Mouse (Mus musculus) neural tube, embryonic 14.5 days (tissue): ENCODE measurements around the gene Lrrc36. TPM values are rescaled to one million over a fixed set of nuclear protein-coding genes. Genes with fewer than 3 reads are reported as not detected.

ENCODE experiments used
- ATAC-seq: fragments of 200-750 bp; cut with Nextera tagmentation; 2 replicates; pipeline ENCODE4 v1.8.0; 2017; ENCODE audit warnings: low read depth, mild to moderate bottlenecking, moderate TSS enrichment, moderate library complexity
- H3K27ac ChIP-seq: fragments of 300-500 bp; sonication (generic); 2 replicates; pipeline ENCODE4 v1.5.1; 2014; ENCODE audit warnings: low read depth, mild to moderate bottlenecking, control low read depth, low read length, moderate library complexity, mixed read lengths
- H3K27me3 ChIP-seq: fragments of 300-500 bp; sonication (generic); 2 replicates; pipeline ENCODE4 v1.6.1; 2014; ENCODE audit warnings: low read length; ENCODE audit not compliant: control insufficient read depth, insufficient read depth
- H3K36me3 ChIP-seq: fragments of 300-500 bp; sonication (generic); 2 replicates; pipeline ENCODE4 v1.6.1; 2014; ENCODE audit warnings: low read length, mixed read lengths; ENCODE audit not compliant: control insufficient read depth, insufficient read depth
- H3K4me1 ChIP-seq: fragments of 300-500 bp; sonication (generic); 2 replicates; pipeline ENCODE4 v1.6.1; 2014; ENCODE audit warnings: low read length; ENCODE audit not compliant: control insufficient read depth, insufficient read depth
- H3K4me2 ChIP-seq: fragments of 300-500 bp; sonication (generic); 2 replicates; pipeline ENCODE4 v1.6.1; 2014; ENCODE audit warnings: mild to moderate bottlenecking, low read depth, low read length, control low read depth
- H3K4me3 ChIP-seq: fragments of 300-500 bp; sonication (generic); 2 replicates; pipeline ENCODE4 v1.5.1; 2014; ENCODE audit warnings: low read depth, low read length, control low read depth, mixed read lengths
- H3K9ac ChIP-seq: fragments of 300-500 bp; sonication (generic); replicated peaks from 2 replicates; pipeline ENCODE4 v1.6.1; 2014; ENCODE audit warnings: low read depth, mild to moderate bottlenecking, control low read depth, low read length, mixed read lengths
- H3K9me3 ChIP-seq: fragments of 300-500 bp; sonication (generic); 2 replicates; pipeline ENCODE4 v1.6.1; 2016; ENCODE audit warnings: low read length; ENCODE audit not compliant: control insufficient read depth
- WGBS: fragments of 180-500 bp; shearing (Covaris S2); extraction: QIAGEN DNeasy Blood & Tissue Kit; methylation state at CpG from one replicate; pipeline ENCODE4 v1.1.7; 2014; 5-methylcytosine and 5-hydroxymethylcytosine counted together
- polyA plus RNA-seq: library from polyadenylated mRNA; unstranded; fragments of >200 nt; fragmentation: Nextera tagmentation; extraction: Ambion mirVana; gene quantifications from 2 replicates; pipeline ENCODE4 v1.2.1, GENCODE M21; 2014

The Lrrc36 gene
- polyA plus RNA-seq, 1 experiment from 2014 or later = 0.16 TPM

GRCm38 (mm10) chr8:105409947-105410346 is 3.4 kb upstream of the Lrrc36 start:
- ATAC-seq = no peak

DNA sequence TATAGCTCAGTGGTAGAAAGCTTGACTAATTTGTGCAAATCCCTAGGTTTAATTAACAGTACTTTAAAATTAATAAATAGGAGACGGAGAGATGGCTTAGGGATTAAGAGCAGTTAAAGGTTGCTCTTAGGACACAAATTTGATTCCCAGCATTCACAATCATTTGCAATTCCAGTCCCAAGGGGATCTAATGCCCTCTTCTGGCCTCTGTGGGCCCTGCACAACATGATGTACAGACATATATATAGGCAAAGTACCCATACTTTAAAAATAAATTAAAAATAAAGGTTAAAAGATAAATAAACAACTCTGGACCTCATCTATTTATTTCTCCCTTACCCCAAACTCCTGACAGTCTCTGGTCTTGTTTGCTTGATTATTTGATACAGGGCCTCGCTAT is 5.6 kb downstream of the Lrrc36 start:
- Histone ChIP-seq H3K9ac (no peak overlapping the region), H3K4me2 (no peak overlapping the region), H3K27ac (no peak overlapping the region), H3K27me3 (no peaks in the 10 kb centered on the region), H3K36me3 (no peaks in the 10 kb centered on the region), H3K4me1 (no peaks in the 10 kb centered on the region), H3K4me3 (no peak overlapping the region), H3K9me3 (no peaks in the 10 kb centered on the region)
- WGBS = 86% methylated on average over 2 of the region's 2 CpGs
- no peak for ATAC-seq

More at GRCm38 (mm10) chr8:105409947-105410346, 3.4 kb upstream of the Lrrc36 start:
- H3K27ac ChIP-seq = no peak overlapping the region
- no peak overlapping the region for H3K4me3 ChIP-seq
- no peak overlapping the region for H3K4me2 ChIP-seq
- H3K4me1 ChIP-seq = 0 out of 2 replicates have a peak, but pooled peaks cover 3% of the 10 kb centered on the region
- no peaks in the 10 kb centered on the region for H3K9me3 ChIP-seq
- H3K36me3 ChIP-seq = no peaks in the 10 kb centered on the region
- no peak overlapping the region for H3K9ac ChIP-seq
- 0 out of 2 replicates have a peak, but pooled peaks cover 4% of the 10 kb centered on the region for H3K27me3 ChIP-seq
- WGBS = 97% methylated on average over 6 of the region's 6 CpGs

DNA sequence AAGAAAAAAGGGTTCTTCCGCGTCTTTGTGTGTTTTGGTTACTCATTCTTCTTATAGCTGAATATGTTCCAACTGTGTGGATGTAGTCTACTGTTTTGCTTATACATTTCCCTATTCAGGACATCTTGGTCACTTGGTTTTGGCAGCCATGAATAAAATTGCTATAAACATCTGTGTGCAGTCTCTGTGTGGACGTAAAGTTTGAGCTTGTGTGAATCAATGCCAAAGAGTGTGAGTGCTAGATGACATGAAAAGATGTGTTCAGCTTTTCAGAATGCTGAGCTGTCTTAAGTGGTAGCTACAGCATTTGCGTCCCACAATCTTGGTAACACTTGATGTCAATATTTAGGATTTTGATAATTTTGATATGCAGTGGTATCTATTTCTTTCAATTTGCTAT is 6.4 kb downstream of the Lrrc36 start:
- no peaks in the 10 kb centered on the region for H3K4me1 ChIP-seq
- H3K27ac ChIP-seq = no peak overlapping the region
- H3K36me3 ChIP-seq = no peaks in the 10 kb centered on the region
- no peak overlapping the region for H3K4me3 ChIP-seq
- no peaks in the 10 kb centered on the region for H3K27me3 ChIP-seq
- no peak overlapping the region for H3K4me2 ChIP-seq
- no peaks in the 10 kb centered on the region for H3K9me3 ChIP-seq
- WGBS = 97% methylated on average over 4 of the region's 4 CpGs
- no peak for ATAC-seq
- no peak overlapping the region for H3K9ac ChIP-seq

GRCm38 (mm10) chr8:105422006-105422405 is 8.6 kb downstream of the Lrrc36 start:
- Histone ChIP-seq H3K9me3 (no peaks in the 10 kb centered on the region), H3K4me1 (no peaks in the 10 kb centered on the region), H3K27ac (no peak overlapping the region), H3K27me3 (no peaks in the 10 kb centered on the region), H3K36me3 (no peaks in the 10 kb centered on the region), H3K9ac (no peak overlapping the region), H3K4me2 (no peak overlapping the region), H3K4me3 (no peak overlapping the region)
- ATAC-seq = no peak
- WGBS = 73% methylated on average over 1 of the region's 1 CpGs

- Histone ChIP-seq H3K27me3 (no peaks in the 10 kb centered on the region), H3K4me2 (no peak overlapping the region), H3K4me1 (no peaks in the 10 kb centered on the region; the same call in 1 of the 2 replicates), H3K27ac (no peak overlapping the region), H3K4me3 (no peak overlapping the region), H3K36me3 (no peaks in the 10 kb centered on the region), H3K9ac (no peak overlapping the region), H3K9me3 (no peaks in the 10 kb centered on the region)
- 77% methylated on average over 6 of the region's 6 CpGs for WGBS
- ATAC-seq = no peak
Measured at GRCm38 (mm10) chr8:105426878-105427277, 13.5 kb downstream of the Lrrc36 start.

DNA sequence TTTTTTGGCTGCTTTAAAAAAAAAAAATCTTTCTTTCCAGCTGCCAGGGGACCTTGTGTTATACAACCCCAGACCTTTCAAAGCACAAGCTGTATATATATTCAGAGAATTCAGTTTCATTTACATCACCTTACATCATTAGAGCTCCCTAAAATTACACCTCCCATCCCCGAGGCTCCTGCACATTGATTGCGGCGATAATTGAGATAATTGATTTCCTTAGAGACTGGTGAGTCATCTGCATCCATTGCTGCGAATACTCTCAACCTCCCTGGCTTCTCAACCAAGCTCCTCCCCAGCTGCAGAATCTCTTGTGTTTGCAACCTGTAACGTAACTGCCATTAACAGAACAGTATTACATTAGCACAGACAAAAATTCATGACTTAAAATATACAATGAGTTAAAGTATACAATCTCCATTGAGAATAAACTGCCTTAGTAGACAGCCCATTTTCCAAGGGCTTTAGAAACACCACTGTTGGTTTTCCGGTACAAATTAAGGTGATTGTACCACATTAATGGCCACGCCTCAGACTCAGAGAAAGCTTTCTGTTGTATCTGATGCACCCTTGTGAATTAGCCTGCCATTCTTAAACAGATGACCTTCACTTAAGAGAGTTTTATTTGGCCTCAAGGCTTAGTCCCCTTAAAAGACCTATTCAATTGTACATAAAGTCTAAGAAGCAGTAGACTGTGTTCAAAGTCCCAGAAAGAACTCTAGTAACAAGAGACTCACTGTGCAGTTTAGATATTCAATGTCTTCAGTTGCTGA is 18.6 kb downstream of the Lrrc36 start:
- peaks cover 10% of the 10 kb centered on the region for H3K4me1 ChIP-seq
- no peak for ATAC-seq
- 16% methylated on average over 7 of the region's 7 CpGs for WGBS
- H3K9me3 ChIP-seq = no peaks in the 10 kb centered on the region
- H3K4me3 ChIP-seq = no peak overlapping the region
- H3K9ac ChIP-seq = no peak overlapping the region
- H3K27me3 ChIP-seq = no peaks in the 10 kb centered on the region
- no peaks in the 10 kb centered on the region for H3K36me3 ChIP-seq
- H3K27ac ChIP-seq = no peak overlapping the region
- H3K4me2 ChIP-seq = no peak overlapping the region

DNA sequence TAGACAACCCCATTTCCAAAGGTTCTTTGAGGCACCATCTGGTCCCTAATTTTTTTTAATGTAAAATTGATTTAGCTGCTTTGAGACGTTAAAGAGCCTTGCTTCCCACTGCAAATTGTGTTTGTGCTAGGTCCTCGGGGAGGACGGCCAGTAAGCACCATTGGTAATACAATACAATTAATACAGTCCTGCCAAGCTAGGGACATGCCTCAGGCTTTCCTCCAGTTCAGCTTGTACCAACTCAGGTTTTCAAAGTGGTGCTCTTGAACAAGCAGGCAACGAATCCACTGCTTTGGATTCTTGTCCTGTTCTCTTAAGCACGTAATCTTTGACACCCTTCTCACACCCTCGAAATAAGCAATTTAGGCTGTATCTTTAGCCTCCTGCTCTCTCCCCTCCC is 19.6 kb downstream of the Lrrc36 start:
- ATAC-seq = no peak
- H3K27ac ChIP-seq = no peak overlapping the region
- H3K27me3 ChIP-seq = no peaks in the 10 kb centered on the region
- WGBS = 24% methylated on average over 6 of the region's 6 CpGs
- no peak overlapping the region for H3K9ac ChIP-seq
- H3K4me1 ChIP-seq = peaks cover 10% of the 10 kb centered on the region
- no peaks in the 10 kb centered on the region for H3K9me3 ChIP-seq
- H3K4me2 ChIP-seq = no peak overlapping the region
- no peaks in the 10 kb centered on the region for H3K36me3 ChIP-seq
- H3K4me3 ChIP-seq = no peak overlapping the region

DNA sequence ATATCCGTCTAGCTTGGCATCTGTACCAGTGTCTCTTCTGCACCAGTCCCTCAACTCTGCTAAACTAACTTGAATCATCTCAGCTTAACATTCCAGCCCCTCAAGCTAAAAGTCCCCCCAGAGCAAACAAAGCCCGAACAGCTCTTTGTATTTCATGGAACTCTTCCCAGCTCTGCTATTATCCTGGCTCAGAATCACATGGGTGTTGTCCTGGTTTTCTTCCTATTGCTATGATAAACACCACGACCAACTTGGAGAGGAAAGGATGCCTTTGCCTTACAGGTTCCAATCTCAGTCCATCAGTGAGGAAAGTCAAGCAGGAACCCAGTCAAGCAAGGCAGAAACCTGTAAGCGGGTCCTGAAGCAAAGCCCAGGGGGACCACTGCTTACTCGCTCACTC is 20.1 kb downstream of the Lrrc36 start:
- Histone ChIP-seq H3K27me3 (no peaks in the 10 kb centered on the region), H3K9ac (no peak overlapping the region), H3K4me3 (no peak overlapping the region), H3K27ac (no peak overlapping the region), H3K9me3 (no peaks in the 10 kb centered on the region), H3K36me3 (no peaks in the 10 kb centered on the region), H3K4me2 (no peak overlapping the region), H3K4me1 (peaks cover 10% of the 10 kb centered on the region)
- WGBS = 33% methylated on average over 5 of the region's 5 CpGs
- ATAC-seq = no peak

DNA sequence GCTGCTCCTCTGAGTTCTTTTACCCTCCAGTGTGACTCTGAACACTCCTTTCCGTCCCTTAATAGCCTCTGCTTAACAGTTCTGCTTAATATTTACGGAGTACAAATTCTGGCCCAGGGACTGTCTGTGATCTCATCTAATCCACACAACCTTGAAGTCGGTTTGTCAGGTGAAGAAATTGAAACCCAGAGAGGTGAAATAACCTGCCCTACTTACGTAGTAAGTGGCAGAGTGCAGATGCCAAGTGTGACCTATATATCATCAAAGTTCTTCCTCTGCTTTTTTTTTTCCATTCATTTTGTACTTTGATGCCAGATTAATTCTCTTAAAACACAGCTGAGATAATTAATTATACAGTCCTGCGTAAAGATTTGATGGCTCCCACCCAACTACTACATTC is 20.8 kb downstream of the Lrrc36 start:
- Histone ChIP-seq H3K4me1 (peaks cover 10% of the 10 kb centered on the region), H3K4me3 (no peak overlapping the region), H3K36me3 (no peaks in the 10 kb centered on the region), H3K27ac (no peak overlapping the region), H3K4me2 (no peak overlapping the region), H3K9me3 (no peaks in the 10 kb centered on the region), H3K9ac (no peak overlapping the region), H3K27me3 (no peaks in the 10 kb centered on the region)
- 72% methylated on average over 5 of the region's 5 CpGs for WGBS
- ATAC-seq = no peak
